Mouse (Mus musculus) colon, adult 2 months (tissue): ENCODE results near the gene Atf4. TPM values are rescaled to one million over a fixed set of nuclear protein-coding genes. Genes with fewer than 3 reads are reported as not detected.

Experiments
- polyA plus RNA-seq: library from polyadenylated mRNA; depleted of rRNA; stranded (reverse); fragments of >200 nt; gene quantifications from 2 replicates; pipeline ENCODE4 v1.2.3, GENCODE M21; 2012; rRNA removed

Gene Atf4
- 134 and 164 TPM in 2 replicates for polyA plus RNA-seq

DNA sequence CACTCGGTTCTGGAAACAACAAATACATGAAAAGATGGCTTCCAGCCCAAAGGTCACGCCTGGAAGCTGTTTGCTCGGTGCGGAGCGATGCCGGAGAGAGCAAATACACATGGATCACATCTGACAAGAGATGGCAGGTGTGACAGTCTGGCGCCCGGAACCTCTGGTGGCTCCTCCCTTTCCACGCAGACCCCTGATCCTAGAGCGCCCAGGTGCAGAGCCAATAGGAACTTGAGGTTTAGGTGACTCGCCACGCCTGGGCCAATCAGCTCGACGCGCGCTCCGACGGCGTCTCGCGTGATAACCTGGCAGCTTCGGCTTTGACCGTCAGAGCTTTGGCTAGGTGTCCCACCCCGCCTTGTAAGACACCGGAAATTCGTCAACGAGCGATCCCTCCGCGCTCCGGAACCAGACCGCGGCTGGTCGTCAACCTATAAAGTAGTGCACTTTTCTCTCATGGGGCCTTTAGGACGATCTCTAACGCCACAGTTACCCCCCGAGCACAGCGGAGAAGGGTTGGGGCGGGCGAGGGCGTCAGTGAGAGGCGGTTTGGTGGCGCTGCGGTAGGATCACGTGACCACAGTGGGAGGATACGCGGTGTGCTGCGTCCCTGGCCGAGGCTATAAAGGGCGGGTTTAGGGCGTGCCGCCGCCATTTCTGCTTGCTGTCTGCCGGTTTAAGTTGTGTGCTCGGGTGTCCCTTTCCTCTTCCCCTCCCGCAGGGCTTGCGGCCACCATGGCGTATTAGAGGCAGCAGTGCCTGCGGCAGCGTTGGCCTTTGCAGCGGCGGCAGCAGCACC is at the start of gene Atf4:
Atf4 (plus strand) TSS at position 338 of the 799 bp plus-strand sequence.

GRCm38 (mm10) chr15:80233733-80234509 is 21.1 kb upstream of the Atf4 start, which contains the start of gene Mief1:
Gene Mief1 (plus strand): TSS chr15:80234018.

DNA sequence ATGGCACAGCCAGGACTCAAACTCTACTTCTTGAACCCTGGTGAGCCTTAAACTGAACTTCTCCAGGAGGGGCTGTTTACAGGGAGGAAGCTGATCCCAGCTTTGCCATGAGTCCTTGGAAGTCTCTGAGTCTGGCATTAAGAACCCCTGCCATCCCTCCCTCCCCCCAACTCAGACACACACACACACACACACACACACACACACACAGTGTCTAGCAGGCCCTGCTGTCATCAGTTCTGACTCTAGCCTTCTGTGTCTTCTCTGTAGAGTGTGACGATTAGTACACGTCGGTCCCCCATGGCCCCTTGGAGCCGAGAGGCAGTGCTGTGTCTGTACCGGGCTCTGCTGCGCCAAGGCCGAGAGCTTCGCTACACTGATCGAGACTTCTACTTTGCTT is 19.4 kb upstream of the Atf4 start, which contains the start of gene AC140267.1:
AC140267.1 (plus strand) TSS at position 301 of the 400 bp plus-strand sequence.

GRCm38 (mm10) chr15:80263610-80264575 is 8.9 kb downstream of the Atf4 start, which contains the start of gene Rps19bp1:
Gene Rps19bp1 (minus strand): TSS chr15:80264315.

GRCm38 (mm10) chr15:80286851-80287415 is 31.9 kb downstream of the Atf4 start, which contains the start of gene Cacna1i:
Gene Cacna1i (plus strand): TSS chr15:80287238.

Other genes starting within 250 kb of the Atf4 start
- gene Pdgfb, start 240.2 kb upstream of the Atf4 start, polyA plus RNA-seq = 12.8 and 18.8 TPM in 2 replicates
- 22.7 and 28.6 TPM in 2 replicates for gene Syngr1, start 163.8 kb upstream of the Atf4 start, polyA plus RNA-seq
- gene Rpl3, start 163.3 kb upstream of the Atf4 start, polyA plus RNA-seq = 577 and 748 TPM in 2 replicates
- 34.8 and 35.4 TPM in 2 replicates for gene Tab1, start 122.1 kb upstream of the Atf4 start, polyA plus RNA-seq
- 68.4 and 79.7 TPM in 2 replicates for gene Mgat3, start 81.5 kb upstream of the Atf4 start, polyA plus RNA-seq
- 15.6 and 16.7 TPM in 2 replicates for gene Mief1, start 21.2 kb upstream of the Atf4 start, polyA plus RNA-seq
- not detected in 2 replicates for gene AC140267.1, start 19.3 kb upstream of the Atf4 start, polyA plus RNA-seq
- 21.8 and 27.8 TPM in 2 replicates for gene Rps19bp1, start 9.1 kb downstream of the Atf4 start, polyA plus RNA-seq
- gene Cacna1i, start 32.1 kb downstream of the Atf4 start, polyA plus RNA-seq = 0.46 and 0.78 TPM in 2 replicates